Mouse (Mus musculus) kidney, adult 2 months (tissue): Measurements from ENCODE around the gene Cnih2.

Experiments
- CTCF ChIP-seq: fragments of 200-500 bp; conservative IDR thresholded peaks from 2 replicates; pipeline ENCODE4 v1.5.1; 2011; ENCODE audit warnings: low read depth, mild to moderate bottlenecking, control low read depth, low read length, moderate library complexity, mixed read lengths; ENCODE audit not compliant: insufficient read depth, insufficient read length
- POLR2A ChIP-seq: fragments of 200-500 bp; IDR thresholded peaks from one replicate; pipeline ENCODE4 v1.6.1; 2011; ENCODE audit warnings: low read depth, low read length, control low read depth

- no peak for TF ChIP-seq CTCF
- TF ChIP-seq POLR2A = no peak
These were observed 49.9 kb downstream of the Cnih2 start for GRCm38 (mm10) chr19:5048138-5049056.
